Mouse (Mus musculus) neural tube, embryonic 14.5 days (tissue): ENCODE data around the gene Wdr93. TPM values are rescaled to one million over a fixed set of nuclear protein-coding genes. Genes with fewer than 3 reads are reported as not detected.

ENCODE experiments used
- ATAC-seq: fragments of 200-750 bp; cut with Nextera tagmentation; 2 replicates; pipeline ENCODE4 v1.8.0; 2017; ENCODE audit warnings: low read depth, mild to moderate bottlenecking, moderate TSS enrichment, moderate library complexity
- H3K27ac ChIP-seq: fragments of 300-500 bp; sonication (generic); 2 replicates; pipeline ENCODE4 v1.5.1; 2014; ENCODE audit warnings: low read depth, mild to moderate bottlenecking, control low read depth, low read length, moderate library complexity, mixed read lengths
- H3K27me3 ChIP-seq: fragments of 300-500 bp; sonication (generic); 2 replicates; pipeline ENCODE4 v1.6.1; 2014; ENCODE audit warnings: low read length; ENCODE audit not compliant: control insufficient read depth, insufficient read depth
- H3K36me3 ChIP-seq: fragments of 300-500 bp; sonication (generic); 2 replicates; pipeline ENCODE4 v1.6.1; 2014; ENCODE audit warnings: low read length, mixed read lengths; ENCODE audit not compliant: control insufficient read depth, insufficient read depth
- H3K4me1 ChIP-seq: fragments of 300-500 bp; sonication (generic); 2 replicates; pipeline ENCODE4 v1.6.1; 2014; ENCODE audit warnings: low read length; ENCODE audit not compliant: control insufficient read depth, insufficient read depth
- H3K4me2 ChIP-seq: fragments of 300-500 bp; sonication (generic); 2 replicates; pipeline ENCODE4 v1.6.1; 2014; ENCODE audit warnings: mild to moderate bottlenecking, low read depth, low read length, control low read depth
- H3K4me3 ChIP-seq: fragments of 300-500 bp; sonication (generic); 2 replicates; pipeline ENCODE4 v1.5.1; 2014; ENCODE audit warnings: low read depth, low read length, control low read depth, mixed read lengths
- H3K9ac ChIP-seq: fragments of 300-500 bp; sonication (generic); replicated peaks from 2 replicates; pipeline ENCODE4 v1.6.1; 2014; ENCODE audit warnings: low read depth, mild to moderate bottlenecking, control low read depth, low read length, mixed read lengths
- H3K9me3 ChIP-seq: fragments of 300-500 bp; sonication (generic); 2 replicates; pipeline ENCODE4 v1.6.1; 2016; ENCODE audit warnings: low read length; ENCODE audit not compliant: control insufficient read depth
- WGBS: fragments of 180-500 bp; shearing (Covaris S2); extraction: QIAGEN DNeasy Blood & Tissue Kit; methylation state at CpG from one replicate; pipeline ENCODE4 v1.1.7; 2014; 5-methylcytosine and 5-hydroxymethylcytosine counted together
- polyA plus RNA-seq: library from polyadenylated mRNA; unstranded; fragments of >200 nt; fragmentation: Nextera tagmentation; extraction: Ambion mirVana; gene quantifications from 2 replicates; pipeline ENCODE4 v1.2.1, GENCODE M21; 2014

Gene Wdr93
- polyA plus RNA-seq, 1 experiment from 2014 or later: 0.08 TPM

GRCm38 (mm10) chr7:79802037-79802436 lies 59.1 kb downstream of the Wdr93 start:
- 79% methylated on average over 5 of the region's 5 CpGs for WGBS
- H3K9ac ChIP-seq: no peak overlapping the region
- no peak overlapping the region for H3K27ac ChIP-seq
- no peak overlapping the region for H3K4me3 ChIP-seq
- H3K27me3 ChIP-seq: no peaks in the 10 kb centered on the region
- ATAC-seq: no peak
- no peak overlapping the region for H3K4me2 ChIP-seq
- H3K4me1 ChIP-seq: no peaks in the 10 kb centered on the region
- no peaks in the 10 kb centered on the region for H3K9me3 ChIP-seq
- H3K36me3 ChIP-seq: no peaks in the 10 kb centered on the region

DNA sequence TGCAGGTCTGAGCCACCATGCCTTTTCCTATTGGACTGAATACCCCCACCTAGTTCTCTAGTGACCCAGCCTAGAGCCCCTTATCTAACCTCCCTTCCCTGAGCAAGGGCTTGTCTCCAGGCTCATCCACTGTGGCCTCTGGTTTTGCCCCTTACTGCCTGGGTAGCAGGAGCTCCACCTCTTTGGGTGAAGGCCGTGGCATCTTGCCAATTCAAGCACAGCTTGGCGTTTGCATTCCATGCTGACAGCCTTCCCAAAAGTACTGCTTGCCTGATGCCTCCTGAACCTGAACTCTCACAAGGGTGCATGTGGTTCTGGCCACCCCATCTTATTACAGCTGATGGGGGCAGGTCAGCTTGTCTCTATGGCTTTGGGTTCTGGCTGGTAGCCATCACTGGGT lies 60.9 kb downstream of the Wdr93 start:
- no peaks in the 10 kb centered on the region for H3K4me1 ChIP-seq
- H3K27ac ChIP-seq: no peak overlapping the region
- H3K4me2 ChIP-seq: no peak overlapping the region
- H3K36me3 ChIP-seq: no peaks in the 10 kb centered on the region
- no peaks in the 10 kb centered on the region for H3K27me3 ChIP-seq
- ATAC-seq: no peak
- H3K9ac ChIP-seq: no peak overlapping the region
- H3K9me3 ChIP-seq: no peaks in the 10 kb centered on the region
- WGBS: 62% methylated on average over 2 of the region's 2 CpGs
- no peak overlapping the region for H3K4me3 ChIP-seq

DNA sequence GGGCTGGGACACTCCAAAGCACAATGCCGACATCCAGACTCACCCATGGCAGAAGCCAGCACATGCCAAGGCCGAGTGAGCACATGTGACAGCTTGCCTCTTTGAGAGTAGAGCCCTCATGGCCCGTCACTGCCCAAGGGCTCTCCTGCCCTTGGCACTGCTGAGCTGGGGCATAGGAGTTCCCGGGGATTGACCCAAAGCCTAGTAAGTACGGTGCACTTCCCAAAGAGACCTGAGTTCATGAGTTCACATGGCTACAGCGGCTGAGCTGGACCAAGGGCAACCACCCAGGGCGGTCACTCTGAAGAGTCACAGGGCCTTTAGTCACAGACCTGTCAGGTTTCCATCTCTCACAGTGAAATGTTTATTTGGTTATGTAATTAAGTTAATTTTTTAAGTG lies 65.6 kb downstream of the Wdr93 start:
- Histone ChIP-seq H3K4me2 (no peak overlapping the region), H3K36me3 (no peaks in the 10 kb centered on the region)

GRCm38 (mm10) chr7:79810611-79811506 lies 67.9 kb downstream of the Wdr93 start, which contains the start of gene Mesp2:
TSS of gene Mesp2 (plus strand) at chr7:79810727.
- Histone ChIP-seq H3K27ac (no peak within 1 kb of the TSS), H3K36me3 (no peaks in the 10 kb centered on the region), H3K4me2 (peak within 1 kb of the TSS; percentile 62), H3K9me3 (no peaks in the 10 kb centered on the region), H3K27me3 (peaks cover 5% of the 10 kb centered on the region; the same call in 1 of the 2 replicates), H3K9ac (peak within 1 kb of the TSS; percentile 51), H3K4me3 (peak within 1 kb of the TSS; percentile 19), H3K4me1 (no peaks in the 10 kb centered on the region; the same call in 1 of the 2 replicates)
- peak; percentile 79 for ATAC-seq
- WGBS: 23% methylated on average over 64 of the region's 71 CpGs

More for the DNA sequence above, 65.6 kb downstream of the Wdr93 start:
- 87% methylated on average over 7 of the region's 7 CpGs for WGBS
- H3K9me3 ChIP-seq: no peaks in the 10 kb centered on the region
- ATAC-seq: no peak
- peaks cover 5% of the 10 kb centered on the region; the same call in 1 of the 2 replicates for H3K27me3 ChIP-seq
- H3K27ac ChIP-seq: no peak overlapping the region
- no peaks in the 10 kb centered on the region; the same call in 1 of the 2 replicates for H3K4me1 ChIP-seq
- H3K4me3 ChIP-seq: no peak overlapping the region
- H3K9ac ChIP-seq: no peak overlapping the region

- Histone ChIP-seq H3K27me3 (peaks cover 5% of the 10 kb centered on the region; the same call in 1 of the 2 replicates), H3K9ac (no peak overlapping the region), H3K4me2 (no peak overlapping the region), H3K27ac (no peak overlapping the region), H3K4me1 (no peaks in the 10 kb centered on the region; the same call in 1 of the 2 replicates), H3K9me3 (no peaks in the 10 kb centered on the region), H3K4me3 (no peak overlapping the region), H3K36me3 (no peaks in the 10 kb centered on the region)
- ATAC-seq: no peak
- WGBS: 86% methylated on average over 1 of the region's 1 CpGs
Measured at GRCm38 (mm10) chr7:79813409-79813808, 70.4 kb downstream of the Wdr93 start.

- Histone ChIP-seq H3K4me1 (no peaks in the 10 kb centered on the region), H3K36me3 (no peaks in the 10 kb centered on the region), H3K27me3 (no peaks in the 10 kb centered on the region), H3K9ac (no peak overlapping the region), H3K4me2 (no peak overlapping the region), H3K27ac (no peak overlapping the region), H3K9me3 (no peaks in the 10 kb centered on the region), H3K4me3 (no peak overlapping the region)
- ATAC-seq: no peak
- whole genome bisulfite sequencing: 11% methylated on average over 6 of the region's 6 CpGs
Measured at GRCm38 (mm10) chr7:79818321-79818720, 75.4 kb downstream of the Wdr93 start.

DNA sequence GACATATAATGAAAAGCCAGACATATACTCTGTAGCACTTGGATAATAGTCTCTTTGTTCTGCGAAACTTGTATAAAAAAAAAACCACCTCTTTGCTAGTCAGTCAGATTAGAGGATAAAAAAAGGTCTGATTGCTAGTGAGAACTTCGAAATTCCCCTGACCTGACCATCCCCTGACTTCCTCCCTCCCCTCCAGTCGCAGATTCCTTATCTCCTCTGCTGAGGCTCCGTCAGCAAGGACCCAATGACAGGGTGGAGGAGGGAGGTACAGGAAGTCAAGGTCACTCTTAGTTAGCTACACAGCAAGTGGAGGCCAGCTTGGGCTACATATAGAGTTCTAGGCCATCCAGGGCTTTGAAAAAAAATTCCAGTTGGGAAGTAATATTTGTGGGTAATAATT lies 76.6 kb downstream of the Wdr93 start:
- no peak for ATAC-seq
- Histone ChIP-seq H3K4me3 (no peak overlapping the region), H3K27ac (no peak overlapping the region), H3K9me3 (no peaks in the 10 kb centered on the region), H3K27me3 (no peaks in the 10 kb centered on the region), H3K4me1 (no peaks in the 10 kb centered on the region), H3K9ac (no peak overlapping the region), H3K36me3 (no peaks in the 10 kb centered on the region), H3K4me2 (no peak overlapping the region)
- WGBS: 52% methylated on average over 4 of the region's 4 CpGs

GRCm38 (mm10) chr7:79819996-79820395 lies 77.0 kb downstream of the Wdr93 start:
- Histone ChIP-seq H3K9me3 (no peaks in the 10 kb centered on the region), H3K27ac (no peak overlapping the region)
- ATAC-seq: no peak

GRCm38 (mm10) chr7:79822092-79822695 lies 79.2 kb downstream of the Wdr93 start:
- H3K4me1 ChIP-seq: no peaks in the 10 kb centered on the region
- H3K4me3 ChIP-seq: no peak overlapping the region
- no peaks in the 10 kb centered on the region for H3K9me3 ChIP-seq
- 92% methylated on average over 12 of the region's 12 CpGs for WGBS
- no peak overlapping the region for H3K27ac ChIP-seq
- ATAC-seq: no peak
- no peak overlapping the region for H3K4me2 ChIP-seq
- no peak overlapping the region for H3K9ac ChIP-seq
- no peaks in the 10 kb centered on the region for H3K27me3 ChIP-seq
- H3K36me3 ChIP-seq: no peaks in the 10 kb centered on the region

More at GRCm38 (mm10) chr7:79819996-79820395, 77.0 kb downstream of the Wdr93 start:
- no peaks in the 10 kb centered on the region for H3K27me3 ChIP-seq
- no peak overlapping the region for H3K4me3 ChIP-seq
- no peaks in the 10 kb centered on the region for H3K36me3 ChIP-seq
- 47% methylated on average over 11 of the region's 11 CpGs for WGBS
- no peaks in the 10 kb centered on the region for H3K4me1 ChIP-seq
- H3K4me2 ChIP-seq: no peak overlapping the region
- no peak overlapping the region for H3K9ac ChIP-seq
